Mouse (Mus musculus) cerebellum, adult 2 months (tissue): ENCODE results near the gene Spata46. TPM values are rescaled to one million over a fixed set of nuclear protein-coding genes. Genes with fewer than 3 reads are reported as not detected.

Experiments
- DNase-seq, 2 experiments: peaks; one replicate each; pipeline ENCODE4 v3.0.0; 2021
- H3K27ac ChIP-seq: fragments of 200-500 bp; 2 replicates; pipeline ENCODE4 v1.5.1; 2012; ENCODE audit warnings: low read length, control low read depth, inconsistent platforms; ENCODE audit not compliant: insufficient read depth
- H3K27me3 ChIP-seq: fragments of 200-500 bp; 2 replicates; pipeline ENCODE4 v1.6.1; 2012; ENCODE audit warnings: inconsistent platforms, mild to moderate bottlenecking, low read length, moderate library complexity; ENCODE audit not compliant: control insufficient read depth, insufficient read depth
- H3K4me1 ChIP-seq: fragments of 200-500 bp; 2 replicates; pipeline ENCODE4 v1.6.1; 2011; ENCODE audit warnings: low read length; ENCODE audit not compliant: control insufficient read depth, insufficient read depth
- H3K4me3 ChIP-seq: fragments of 200-500 bp; replicated peaks from 2 replicates; pipeline ENCODE3; 2011; ENCODE audit warnings: mild to moderate bottlenecking, low read depth, low read length, control low read depth; ENCODE audit not compliant: insufficient read depth
- CTCF ChIP-seq: fragments of 200-500 bp; IDR thresholded peaks from 2 replicates; pipeline ENCODE4 v1.5.1; 2011; ENCODE audit warnings: low read depth, mild to moderate bottlenecking, control low read depth, low read length, moderate library complexity, borderline replicate concordance; ENCODE audit not compliant: insufficient read depth
- POLR2A ChIP-seq: fragments of 200-500 bp; IDR thresholded peaks from 2 replicates; pipeline ENCODE4 v1.6.1; 2011; ENCODE audit warnings: low read length, control low read depth, borderline replicate concordance; ENCODE audit not compliant: insufficient read depth
- WGBS: fragments of 180-500 bp; shearing (Covaris S2); methylation state at CpG from one replicate; pipeline ENCODE4 v1.1.7; 2018; 5-methylcytosine and 5-hydroxymethylcytosine counted together
- polyA plus RNA-seq: library from polyadenylated mRNA; depleted of rRNA; stranded (reverse); fragments of >200 nt; gene quantifications from 2 replicates; pipeline ENCODE4 v1.2.3, GENCODE M21; 2012

The Spata46 gene
- polyA plus RNA-seq, 1 experiment = not detected

DNA sequence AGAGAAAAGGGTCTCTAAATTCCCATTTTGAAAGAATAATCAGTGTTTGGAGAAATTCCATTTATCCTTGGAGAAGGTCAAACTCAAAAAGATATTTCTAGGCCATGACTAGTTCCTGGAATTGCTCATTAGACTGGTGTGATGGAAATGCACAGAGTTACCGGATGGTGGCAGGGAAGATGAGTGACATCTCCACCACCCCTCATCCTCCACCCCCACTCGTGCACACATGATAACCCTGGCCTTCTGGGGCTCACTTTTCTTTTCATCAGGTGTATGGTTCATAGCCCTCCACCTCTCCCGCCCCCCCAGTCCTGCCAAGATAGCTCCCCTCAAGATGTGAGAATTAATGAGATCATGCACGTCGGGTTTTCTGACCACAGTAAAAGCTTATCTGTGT is 15.3 kb upstream of the Spata46 start:
- DNase-seq = no peak
- H3K4me3 ChIP-seq = no peak overlapping the region
- no peak overlapping the region for H3K27ac ChIP-seq
- WGBS = 87% methylated on average over 5 of the region's 5 CpGs
- TF ChIP-seq POLR2A (no peak), CTCF (no peak)
- no peaks in the 10 kb centered on the region for H3K27me3 ChIP-seq
- no peaks in the 10 kb centered on the region for H3K4me1 ChIP-seq

DNA sequence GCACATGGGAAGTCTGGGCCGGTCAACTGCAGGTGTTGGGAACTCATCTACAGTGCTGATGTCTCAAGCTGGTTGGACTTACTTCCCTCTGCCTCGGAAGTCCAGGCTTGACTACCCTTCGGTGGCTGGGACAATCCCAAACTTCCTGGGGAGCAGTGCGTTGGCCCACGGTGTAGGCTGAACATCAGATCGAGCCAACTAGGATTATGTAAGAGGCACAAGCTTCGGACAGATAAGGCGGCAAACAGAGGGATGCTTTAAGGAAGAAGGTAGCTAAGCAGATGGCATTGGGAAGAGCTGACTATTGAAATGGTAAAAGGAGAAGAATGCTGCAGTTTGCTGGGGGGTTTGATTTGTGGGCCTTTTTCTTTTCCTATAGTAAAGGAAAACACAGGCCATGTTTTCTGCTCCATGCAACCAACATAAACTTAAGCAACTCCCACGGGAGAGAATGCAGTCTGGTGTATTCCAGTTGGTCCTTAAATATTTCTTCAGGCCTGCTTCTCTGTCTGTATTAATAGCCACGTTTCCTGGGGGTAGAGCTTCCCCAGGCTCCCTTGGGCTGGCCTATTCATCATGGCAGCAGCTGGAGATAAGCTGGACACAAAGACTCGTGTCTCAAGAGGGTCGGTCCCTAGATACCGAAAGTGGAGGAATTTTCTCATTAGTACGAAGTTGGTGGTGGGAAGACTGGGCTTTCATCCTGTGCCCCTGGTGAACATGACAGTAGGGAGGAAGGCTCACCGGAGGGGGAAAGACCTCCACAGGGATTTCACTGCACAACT is 13.6 kb upstream of the Spata46 start:
- 44% methylated on average over 15 of the region's 15 CpGs for WGBS

GRCm38 (mm10) chr1:170299496-170299895 is 9.1 kb upstream of the Spata46 start:
- TF ChIP-seq CTCF = no peak
- no peak for TF ChIP-seq POLR2A
- no peak for DNase-seq
- Histone ChIP-seq H3K4me3 (no peak overlapping the region), H3K27me3 (no peaks in the 10 kb centered on the region), H3K27ac (no peak overlapping the region), H3K4me1 (no peaks in the 10 kb centered on the region)
- WGBS = 76% methylated on average over 4 of the region's 4 CpGs

More for the DNA sequence above, 13.6 kb upstream of the Spata46 start:
- DNase-seq = no peak
- no peak overlapping the region for H3K27ac ChIP-seq
- H3K27me3 ChIP-seq = no peaks in the 10 kb centered on the region
- H3K4me3 ChIP-seq = no peak overlapping the region
- TF ChIP-seq CTCF (no peak), POLR2A (no peak)
- no peaks in the 10 kb centered on the region for H3K4me1 ChIP-seq

DNA sequence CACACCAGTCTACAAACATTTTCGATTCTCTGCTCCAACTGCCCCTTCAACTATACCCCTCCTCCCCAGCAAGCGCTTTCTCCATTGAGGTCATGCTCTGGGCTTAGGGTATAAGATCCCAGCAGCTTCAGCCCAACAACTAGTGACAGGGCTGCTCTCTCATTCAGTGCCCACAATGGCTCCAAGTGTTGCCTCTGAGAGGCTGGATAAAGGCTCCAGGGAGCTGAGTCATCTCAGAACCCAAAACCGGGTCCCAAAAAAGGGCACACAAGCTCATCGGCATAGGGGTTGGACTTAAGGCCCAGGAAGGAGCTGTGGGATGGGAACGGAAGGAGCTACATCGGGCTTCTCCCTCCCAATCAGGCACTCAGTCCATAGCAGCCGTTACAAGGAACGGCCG is 6.9 kb upstream of the Spata46 start:
- H3K4me3 ChIP-seq = no peak overlapping the region
- no peaks in the 10 kb centered on the region for H3K27me3 ChIP-seq
- WGBS = 94% methylated on average over 9 of the region's 9 CpGs
- no peak for TF ChIP-seq POLR2A
- TF ChIP-seq CTCF = no peak
- H3K4me1 ChIP-seq = no peaks in the 10 kb centered on the region
- DNase-seq = no peak
- H3K27ac ChIP-seq = no peak overlapping the region

GRCm38 (mm10) chr1:170302456-170302855 is 6.1 kb upstream of the Spata46 start:
- H3K27me3 ChIP-seq = no peaks in the 10 kb centered on the region
- H3K27ac ChIP-seq = no peak overlapping the region
- DNase-seq = no peak
- 74% methylated on average over 6 of the region's 6 CpGs for WGBS
- no peaks in the 10 kb centered on the region for H3K4me1 ChIP-seq
- H3K4me3 ChIP-seq = no peak overlapping the region
- TF ChIP-seq POLR2A (no peak), CTCF (no peak)

GRCm38 (mm10) chr1:170303103-170303502 is 5.5 kb upstream of the Spata46 start:
- WGBS = 65% methylated on average over 6 of the region's 6 CpGs
- TF ChIP-seq CTCF (no peak), POLR2A (no peak)
- no peaks in the 10 kb centered on the region for H3K27me3 ChIP-seq
- no peak overlapping the region for H3K27ac ChIP-seq
- H3K4me1 ChIP-seq = no peaks in the 10 kb centered on the region
- no peak overlapping the region for H3K4me3 ChIP-seq
- DNase-seq = no peak

DNA sequence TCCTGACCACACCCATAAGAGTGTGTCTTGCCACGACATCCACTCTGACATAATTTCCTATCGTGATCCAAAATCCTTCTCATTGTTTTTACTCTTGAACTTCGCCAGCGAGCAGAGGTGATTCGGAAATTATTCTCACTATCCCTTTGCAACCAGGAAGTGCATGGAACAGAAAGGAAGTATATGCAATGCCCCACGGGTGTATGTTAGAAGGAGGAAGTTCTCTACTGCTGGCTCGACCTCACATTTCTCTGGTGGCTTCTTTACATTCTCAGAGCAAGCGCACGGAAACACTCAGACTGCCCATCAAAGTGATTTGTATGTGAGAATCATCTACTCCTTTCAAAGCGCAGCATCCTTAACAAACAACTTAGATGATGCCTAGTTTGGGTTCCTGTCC is 3.6 kb upstream of the Spata46 start:
- Histone ChIP-seq H3K4me1 (no peaks in the 10 kb centered on the region), H3K4me3 (no peak overlapping the region), H3K27me3 (no peaks in the 10 kb centered on the region), H3K27ac (no peak overlapping the region)
- WGBS = 93% methylated on average over 10 of the region's 10 CpGs
- no peak for DNase-seq
- TF ChIP-seq CTCF (no peak), POLR2A (no peak)

DNA sequence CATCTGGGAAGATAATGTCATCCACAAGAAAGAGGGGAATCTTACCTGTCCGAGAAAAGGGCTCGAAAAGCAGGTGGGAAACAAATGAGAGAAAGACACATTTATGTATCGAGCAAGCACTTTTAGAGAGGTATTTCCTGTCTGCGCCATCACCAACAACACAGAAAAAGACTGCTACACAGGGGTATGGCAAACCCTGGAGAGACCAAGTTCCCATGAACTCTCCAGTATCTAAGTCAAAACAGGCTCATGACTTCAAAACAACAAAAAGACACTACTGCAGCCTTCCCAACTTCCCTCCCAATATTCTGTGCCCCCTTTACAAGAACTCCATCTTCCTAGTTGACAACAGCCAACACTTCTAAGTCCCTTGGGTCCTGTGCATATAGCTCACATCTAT is 2.4 kb upstream of the Spata46 start, which contains the start of gene Gm7694:
Gene Gm7694 (minus strand): TSS at position 101 of the 400 bp plus-strand sequence.
- no peak within 1 kb of the TSS for H3K27ac ChIP-seq
- 96% methylated on average over 4 of the region's 4 CpGs for WGBS
- H3K27me3 ChIP-seq = no peaks in the 10 kb centered on the region
- TF ChIP-seq POLR2A = no peak
- H3K4me1 ChIP-seq = no peaks in the 10 kb centered on the region
- DNase-seq = no peak
- H3K4me3 ChIP-seq = no peak within 1 kb of the TSS
